Mouse (Mus musculus) G1E (cell line): ENCODE data around the gene Cdkn2c. TPM values are rescaled to one million over a fixed set of nuclear protein-coding genes. Genes with fewer than 3 reads are reported as not detected.

Experiments
- ATAC-seq: 2 replicates; pipeline ENCODE4 v1.8.0; 2016; ENCODE audit warnings: mild to moderate bottlenecking; ENCODE audit not compliant: insufficient number of reproducible peaks, poor library complexity, low FRiP score, severe bottlenecking; ENCODE audit errors: extremely low read depth
- DNase-seq: peaks from one replicate; pipeline ENCODE4 v3.0.0; 2012; ENCODE audit warnings: low spot score
- H3K27me3 ChIP-seq: 2 replicates; pipeline ENCODE4 v1.6.1; 2012; ENCODE audit warnings: mild to moderate bottlenecking, low read length, inconsistent platforms; ENCODE audit not compliant: insufficient read depth
- H3K36me3 ChIP-seq: replicated peaks from 2 replicates; pipeline ENCODE3; 2012; ENCODE audit warnings: mild to moderate bottlenecking, inconsistent platforms
- H3K4me1 ChIP-seq: 2 replicates; pipeline ENCODE4 v1.6.1; 2012; ENCODE audit warnings: low read depth, low read length, inconsistent platforms, mixed read lengths; ENCODE audit not compliant: insufficient read depth
- H3K4me3 ChIP-seq: 2 replicates; pipeline ENCODE4 v1.5.1; 2012; ENCODE audit warnings: low read depth, mild to moderate bottlenecking, inconsistent platforms, low read length, moderate library complexity, mixed read lengths
- H3K9me3 ChIP-seq: replicated peaks from 2 replicates; pipeline ENCODE4 v1.6.1; 2012; ENCODE audit warnings: inconsistent platforms
- CTCF ChIP-seq: IDR thresholded peaks from 2 replicates; pipeline ENCODE4 v1.5.1; 2012; ENCODE audit warnings: low read depth, low read length, inconsistent platforms, mixed read lengths
- GATA1 ChIP-seq: IDR thresholded peaks from 2 replicates; pipeline ENCODE4 v1.6.1; 2012; ENCODE audit warnings: borderline replicate concordance, low read length, inconsistent platforms, mixed read lengths
- GATA2 ChIP-seq: IDR thresholded peaks from 2 replicates; pipeline ENCODE4 v1.6.1; 2012; ENCODE audit warnings: low read depth, low read length, inconsistent platforms, borderline replicate concordance
- POLR2AphosphoS5 ChIP-seq: IDR thresholded peaks from 2 replicates; pipeline ENCODE4 v1.6.1; 2012; ENCODE audit warnings: low read depth, low read length, inconsistent platforms; ENCODE audit not compliant: insufficient replicate concordance
- TAL1 ChIP-seq: conservative IDR thresholded peaks from 2 replicates; pipeline ENCODE4 v1.6.1; 2012; ENCODE audit warnings: low read depth, low read length, inconsistent platforms, mixed read lengths
- polyA plus RNA-seq: library from polyadenylated mRNA; stranded (reverse); fragments of >175 nt; gene quantifications from 2 replicates; pipeline ENCODE4 v1.2.3, GENCODE M21; 2012
- total RNA-seq, 2 experiments: library from RNA; stranded (forward) in 1 of 2; stranded (reverse) in 1 of 2; fragments of 200-1000 nt in 1 of 2; fragments of >200 nt in 1 of 2; fragmentation: Nextera tagmentation in 1 of 2; gene quantifications; 2 replicates each; pipeline ENCODE4 v1.2.3; 2014 to 2017

Cdkn2c gene
- total and polyA plus RNA-seq, 3 experiments = 38.8 to 86.7 (median 53.6) TPM

- Histone ChIP-seq H3K27me3 (no peaks in the 10 kb centered on the region), H3K9me3 (no peaks in the 10 kb centered on the region), H3K36me3 (peaks cover 8% of the 10 kb centered on the region), H3K4me1 (peaks cover 41% of the 10 kb centered on the region), H3K4me3 (no peak overlapping the region)
- no peak for ATAC-seq
- TF ChIP-seq GATA2 = no peak
- TF ChIP-seq GATA1 = no peak
- TF ChIP-seq POLR2AphosphoS5 = no peak
- no peak for TF ChIP-seq CTCF
- TF ChIP-seq TAL1 = no peak
- DNase-seq = no peak
These were observed 8.2 kb downstream of the Cdkn2c start for GRCm38 (mm10) chr4:109658826-109659225.

DNA sequence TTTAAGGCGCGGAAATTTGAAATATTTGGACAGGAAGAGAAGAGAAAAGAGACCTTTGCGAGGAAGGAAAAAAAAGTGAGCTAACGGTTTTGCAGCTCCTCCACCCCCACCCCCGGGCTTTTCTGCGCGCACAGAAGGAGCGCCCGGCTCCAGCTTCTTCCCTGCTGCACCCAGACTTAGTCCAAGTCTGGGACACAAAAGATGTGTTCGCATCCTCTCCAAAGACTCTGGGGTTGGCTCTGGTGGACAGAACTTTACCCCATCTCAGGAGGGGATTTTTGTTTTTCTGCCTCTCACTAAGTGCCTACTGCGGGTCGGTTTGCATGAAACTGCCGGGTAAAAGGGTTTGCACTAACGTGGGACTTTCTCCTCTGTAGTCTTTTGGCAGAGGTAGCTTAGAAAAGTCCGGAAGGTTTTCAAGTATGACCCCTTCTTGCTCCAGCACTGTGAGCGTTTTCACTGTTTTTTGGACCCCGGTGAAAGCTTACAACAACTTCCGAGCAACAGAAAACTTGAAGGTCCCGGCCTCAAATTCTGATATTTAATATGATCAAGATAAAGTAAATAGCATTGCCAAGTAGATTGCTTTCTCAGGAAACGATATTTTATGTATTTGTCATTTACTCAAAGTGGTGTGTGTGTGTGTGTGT, 9.0 kb downstream of the Cdkn2c start:
- Histone ChIP-seq H3K4me3 (peak overlapping the region; percentile 83), H3K4me1 (peaks cover 41% of the 10 kb centered on the region), H3K27me3 (no peaks in the 10 kb centered on the region), H3K36me3 (peaks cover 10% of the 10 kb centered on the region), H3K9me3 (no peaks in the 10 kb centered on the region)
- TF ChIP-seq CTCF (no peak), GATA2 (no peak), POLR2AphosphoS5 (no peak), TAL1 (no peak), GATA1 (no peak)
- DNase-seq (peak; percentile 29), ATAC-seq (0 out of 2 replicates have a peak, but pooled peaks have one; percentile 5)

GRCm38 (mm10) chr4:109657021-109657850, 9.8 kb downstream of the Cdkn2c start:
- ATAC-seq (peak; percentile 41), DNase-seq (peak; percentile 73)
- Histone ChIP-seq H3K27me3 (no peaks in the 10 kb centered on the region), H3K9me3 (no peaks in the 10 kb centered on the region), H3K4me3 (peak overlapping the region; percentile 83), H3K4me1 (peaks cover 38% of the 10 kb centered on the region), H3K36me3 (peaks cover 10% of the 10 kb centered on the region)
- TF ChIP-seq GATA1 (no peak), GATA2 (no peak), TAL1 (no peak), CTCF (no peak)

DNA sequence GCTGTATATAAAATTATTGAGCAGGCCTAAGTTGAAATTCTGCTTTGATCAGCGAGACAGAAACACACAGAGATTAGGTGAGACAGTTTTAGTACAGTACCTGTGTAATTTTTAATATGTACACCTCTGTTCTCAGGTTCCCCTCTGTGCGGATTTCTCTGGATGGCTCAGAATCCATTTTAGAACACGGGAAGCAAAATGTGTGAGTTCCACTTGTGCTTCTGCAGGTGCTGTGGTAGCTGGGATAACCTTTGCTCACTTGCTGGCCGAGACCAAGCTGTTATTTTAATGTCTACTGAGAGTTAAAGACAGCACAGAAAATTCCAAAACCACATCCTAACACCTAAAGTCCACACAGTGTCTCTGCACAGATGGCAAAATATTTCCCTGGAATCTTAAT, 10.7 kb downstream of the Cdkn2c start:
- no peak for ATAC-seq

DNA sequence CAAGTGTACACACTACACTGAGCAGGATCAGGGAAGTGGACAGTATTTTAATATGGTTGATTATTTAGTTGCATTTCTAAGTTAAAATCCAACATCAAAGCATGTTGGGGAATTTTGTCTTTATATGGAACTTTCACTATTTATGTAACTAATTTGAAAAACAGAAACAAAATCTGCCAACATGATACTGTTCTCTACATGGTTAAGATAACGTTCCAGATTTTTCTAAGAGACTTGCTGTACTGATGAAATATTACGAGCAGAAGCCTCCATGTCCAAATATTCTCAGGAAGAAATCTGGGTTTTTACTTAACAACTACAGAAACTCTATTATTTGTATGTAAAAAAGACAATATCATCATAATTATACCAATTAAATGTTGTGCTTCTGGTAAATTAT, 11.3 kb downstream of the Cdkn2c start:
- DNase-seq (no peak), ATAC-seq (no peak)
- Histone ChIP-seq H3K9me3 (no peaks in the 10 kb centered on the region), H3K4me3 (no peak overlapping the region), H3K27me3 (no peaks in the 10 kb centered on the region), H3K4me1 (peaks cover 33% of the 10 kb centered on the region), H3K36me3 (peaks cover 5% of the 10 kb centered on the region)
- TF ChIP-seq POLR2AphosphoS5 = no peak
- no peak for TF ChIP-seq GATA2
- TF ChIP-seq GATA1 = no peak
- no peak for TF ChIP-seq CTCF
- no peak for TF ChIP-seq TAL1

More for the DNA sequence above, 10.7 kb downstream of the Cdkn2c start:
- no peak for DNase-seq
- Histone ChIP-seq H3K4me1 (peaks cover 36% of the 10 kb centered on the region), H3K9me3 (no peaks in the 10 kb centered on the region), H3K36me3 (peaks cover 9% of the 10 kb centered on the region), H3K4me3 (peak overlapping the region; percentile 83; the same call in 1 of the 2 replicates), H3K27me3 (no peaks in the 10 kb centered on the region)
- TF ChIP-seq GATA2 (no peak), GATA1 (no peak), POLR2AphosphoS5 (no peak), CTCF (no peak), TAL1 (no peak)

DNA sequence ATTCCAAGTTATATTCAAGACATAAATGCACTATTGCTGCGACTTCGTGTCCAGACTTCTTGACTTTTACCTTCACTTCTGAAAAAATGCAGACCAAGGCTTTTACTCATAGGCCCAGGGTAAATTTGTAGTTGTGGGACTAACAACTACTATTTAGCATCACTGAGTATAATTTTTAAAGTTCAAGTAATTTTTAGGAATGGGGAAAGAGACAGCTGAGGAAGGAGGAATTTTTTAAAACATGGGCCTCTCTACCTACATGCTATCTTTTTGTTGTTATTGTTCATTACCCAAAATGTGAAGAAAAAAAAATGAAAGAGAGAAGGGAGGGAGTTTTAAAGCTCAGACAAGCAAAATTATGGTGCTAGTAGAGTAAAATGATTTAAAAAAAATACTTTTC, 12.3 kb downstream of the Cdkn2c start:
- peaks cover 2% of the 10 kb centered on the region for H3K36me3 ChIP-seq
- H3K4me1 ChIP-seq = peaks cover 27% of the 10 kb centered on the region
- TF ChIP-seq CTCF (no peak), TAL1 (no peak), GATA1 (no peak), GATA2 (no peak), POLR2AphosphoS5 (no peak)
- H3K9me3 ChIP-seq = no peaks in the 10 kb centered on the region
- H3K4me3 ChIP-seq = no peak overlapping the region
- ATAC-seq (no peak), DNase-seq (no peak)
- no peaks in the 10 kb centered on the region for H3K27me3 ChIP-seq
